Comparison of ENCODE assay signal across 9 mouse cellular contexts in genomic region chr3:107149006-107149405, GRCm38 (mm10). TPM values are rescaled to one million over a fixed set of nuclear protein-coding genes. Genes with fewer than 3 reads are reported as not detected.
DNase-seq lines count a peak whose midpoint lies in the region; ATAC-seq and TF ChIP-seq lines count a peak whose summit lies in the region.
"Had no signal": no experiment of that assay in that cellular context is flagged by ENCODE, and none has a peak within 500 bp of the region (broad histone marks: within the 10 kb centered on the region; RNA-seq: fewer than 3 reads in every experiment).

No protein-coding gene starts in this region.

- no peaks in the 10 kb centered on the region for H3K36me3 ChIP-seq in forebrain, embryonic 14.5 days (ENCODE audit: control insufficient read depth, insufficient read depth, low read length)
- H3K36me3 ChIP-seq in forebrain, embryonic 10.5 days (replicated peaks), result no peaks in the 10 kb centered on the region
- H3K36me3 ChIP-seq in stomach, postnatal 0 days (ENCODE audit: control insufficient read depth, insufficient read depth, low read length), result no peaks in the 10 kb centered on the region

- H3K4me3 ChIP-seq in forebrain, embryonic 14.5 days (ENCODE audit: low read depth, low read length), result no peak overlapping the region
- H3K4me3 ChIP-seq in forebrain, embryonic 10.5 days, result no peak overlapping the region
- H3K4me3 ChIP-seq in stomach, postnatal 0 days (ENCODE audit: low read depth, low read length), result no peak overlapping the region

- no peak for TF ChIP-seq EP300 in stomach, postnatal 0 days (optimal IDR thresholded peaks at IDR 0.05)

- H3K9me3 ChIP-seq in forebrain, embryonic 14.5 days (replicated peaks; ENCODE audit: control insufficient read depth, low read length), result no peaks in the 10 kb centered on the region
- H3K9me3 ChIP-seq in forebrain, embryonic 10.5 days, result no peaks in the 10 kb centered on the region
- H3K9me3 ChIP-seq in stomach, postnatal 0 days (ENCODE audit: control insufficient read depth, low read length), result no peaks in the 10 kb centered on the region

- H3K4me1 ChIP-seq in forebrain, embryonic 14.5 days (ENCODE audit: control insufficient read depth, insufficient read depth, low read length), result peaks cover 15% of the 10 kb centered on the region
- peaks cover 16% of the 10 kb centered on the region for H3K4me1 ChIP-seq in forebrain, embryonic 10.5 days
- no peaks in the 10 kb centered on the region for H3K4me1 ChIP-seq in stomach, postnatal 0 days (replicated peaks; ENCODE audit: control insufficient read depth, insufficient read depth)

- WGBS in forebrain, embryonic 14.5 days, result 82% methylated on average over 3 of the region's 3 CpGs
- WGBS in forebrain, embryonic 10.5 days, result 69% methylated on average over 3 of the region's 3 CpGs
- 53% methylated on average over 3 of the region's 3 CpGs for WGBS in stomach, postnatal 0 days

- H3K27me3 ChIP-seq in forebrain, embryonic 14.5 days (replicated peaks; ENCODE audit: control insufficient read depth, insufficient read depth, low read length), result no peaks in the 10 kb centered on the region
- no peaks in the 10 kb centered on the region for H3K27me3 ChIP-seq in forebrain, embryonic 10.5 days (ENCODE audit: poor library complexity, severe bottlenecking)
- H3K27me3 ChIP-seq in stomach, postnatal 0 days (ENCODE audit: control insufficient read depth, insufficient read depth, low read length), result no peaks in the 10 kb centered on the region

- peak; percentile 14 for DNase-seq in forebrain, embryonic 14.5 days (ENCODE audit: low spot score)
- DNase-seq in forebrain, embryonic 10.5 days (ENCODE audit: extremely low spot score, low spot score), result no peak
- peak; percentile 30 to 50 for DNase-seq in right cerebral cortex, adult 2 months (ENCODE audit: low spot score in 2 of 2)
- no peak for DNase-seq in right cerebral cortex, postnatal 10 days (ENCODE audit: low spot score in 2 of 2)
- peak; percentile 14 for DNase-seq in embryo, embryonic 9.5 days (ENCODE audit: extremely low spot score)
- peak; percentile 64 to 71 for DNase-seq in kidney, postnatal 4 days
- peak; percentile 52 for DNase-seq in stomach, postnatal 0 days (ENCODE audit: low spot score)

- H3K27ac ChIP-seq in forebrain, embryonic 14.5 days (ENCODE audit: low read depth, low read length), result no peak overlapping the region
- H3K27ac ChIP-seq in forebrain, embryonic 10.5 days, result no peak overlapping the region
- H3K27ac ChIP-seq in stomach, postnatal 0 days (replicated peaks), result no peak overlapping the region

- no peak overlapping the region for H3K9ac ChIP-seq in forebrain, embryonic 14.5 days (ENCODE audit: low read length)
- H3K9ac ChIP-seq in stomach, postnatal 0 days (ENCODE audit: low read length), result no peak overlapping the region

- no peak overlapping the region for H3K4me2 ChIP-seq in forebrain, embryonic 14.5 days (ENCODE audit: low read length)
- no peak overlapping the region for H3K4me2 ChIP-seq in stomach, postnatal 0 days (replicated peaks; ENCODE audit: low read depth)

- no peak for ATAC-seq in forebrain, embryonic 14.5 days
- ATAC-seq in stomach, postnatal 0 days (ENCODE audit: low FRiP score, low TSS enrichment), result no peak
- no peak for ATAC-seq in erythroblast, adult 5-6 weeks (replicated peaks; ENCODE audit: low FRiP score, poor library complexity, severe bottlenecking)

- peak; percentile 79 for TF ChIP-seq CTCF in stomach, postnatal 0 days (IDR thresholded peaks at IDR 0.05; ENCODE audit: low read depth)

RNA-seq across cellular contexts. Expression of gene Kcna10, which starts 33.9 kb away (rescaled TPM):
- not detected in 2 replicates for polyA plus RNA-seq in forebrain, embryonic 14.5 days (2014; fragmentation: Nextera tagmentation; extraction: Ambion mirVana)
- polyA plus RNA-seq in forebrain, embryonic 10.5 days (2016; fragmentation: Nextera tagmentation; extraction: Ambion mirVana), result not detected in 2 replicates
- polyA plus RNA-seq in stomach, postnatal 0 days (2015; fragmentation: Nextera tagmentation; extraction: Ambion mirVana), result not detected in 2 replicates
- not detected in 2 replicates for total RNA-seq in erythroblast, adult 5-6 weeks (2015; ENCODE audit: low replicate concordance)
- not detected in 2 replicates for total RNA-seq in erythroblast, adult 5-6 weeks (2017; ENCODE audit: low replicate concordance)
- total RNA-seq: heart, postnatal 10 days had no signal

RNA-seq across cellular contexts. Expression of gene Kcna2, which starts 48.1 kb away (rescaled TPM):
- 0.44 and 0.49 TPM in 2 replicates for polyA plus RNA-seq in forebrain, embryonic 14.5 days (2014; fragmentation: Nextera tagmentation; extraction: Ambion mirVana)
- polyA plus RNA-seq in forebrain, embryonic 10.5 days (2016; fragmentation: Nextera tagmentation; extraction: Ambion mirVana), result not detected in 2 replicates
- 0.13 and 0.16 TPM in 2 replicates for polyA plus RNA-seq in stomach, postnatal 0 days (2015; fragmentation: Nextera tagmentation; extraction: Ambion mirVana)
- total RNA-seq in erythroblast, adult 5-6 weeks (2015; ENCODE audit: low replicate concordance), result 1.0 and 2.1 TPM in 2 replicates
- 0.98 and 1.3 TPM in 2 replicates for total RNA-seq in erythroblast, adult 5-6 weeks (2017; ENCODE audit: low replicate concordance)

Comparison
In these comparisons a context has a peak if more than half of its experiments do, and no peak if none do; other contexts are left out.
1. DNase-seq: peak in forebrain, embryonic 14.5 days (single experiment), right cerebral cortex, adult 2 months (2 of 2), embryo, embryonic 9.5 days (single experiment), kidney, postnatal 4 days (2 of 2) and stomach, postnatal 0 days (single experiment); none in forebrain, embryonic 10.5 days (single experiment) and right cerebral cortex, postnatal 10 days (0 of 2).